Mouse (Mus musculus): Measurements from ENCODE around the gene Olfr605. TPM values are rescaled to one million over a fixed set of nuclear protein-coding genes. Genes with fewer than 3 reads are reported as not detected.
"Not testable (repeated sequence)": the region's sequence is repeated elsewhere in the genome, so short reads cannot be mapped to it uniquely, and the experiment has no call there.

Olfr605 gene
- total and polyA plus RNA-seq, 3 experiments: not detected

GRCm38 (mm10) chr7:103460590-103460989, 15.4 kb upstream of the Olfr605 start:
- H3K9ac ChIP-seq (ENCODE audit: insufficient read depth, low read depth): no peak overlapping the region
- H3K79me2 ChIP-seq (replicated peaks; ENCODE audit: control insufficient read depth, extremely low read depth, insufficient read depth, poor library complexity, severe bottlenecking): no peaks in the 10 kb centered on the region
- H3K36me3 ChIP-seq (replicated peaks in 1 of 2; ENCODE audit: control insufficient read depth in 1 of 2, insufficient read depth in 1 of 2, low read length in 1 of 2): no peaks in the 10 kb centered on the region
- no peaks in the 10 kb centered on the region for H3K27me3 ChIP-seq (replicated peaks)
- H3K4me2 ChIP-seq (ENCODE audit: insufficient read depth, low read depth, poor library complexity, severe bottlenecking): no peak overlapping the region
- no peak for DNase-seq (ENCODE audit: extremely low read depth)
- no peaks in the 10 kb centered on the region for H3K4me1 ChIP-seq (ENCODE audit: control insufficient read depth in 1 of 2, insufficient read depth in 2 of 2)
- no peaks in the 10 kb centered on the region for H3K9me3 ChIP-seq (replicated peaks; ENCODE audit: low read length)
- H3K27ac ChIP-seq (ENCODE audit: insufficient read depth, low read depth): no peak overlapping the region
- dilution Hi-C loops (cut with MboI; ENCODE audit: extremely low pct_ligation_motif_present, extremely low pct_unique_long_range_greater_than_20kb, low sequenced_read_pairs): no loop called here
- H3K4me3 ChIP-seq (replicated peaks in 1 of 3; ENCODE audit: low read depth in 2 of 3, low read length in 2 of 3, poor library complexity in 1 of 3): no peak overlapping the region
- TF ChIP-seq CTCF (conservative IDR thresholded peaks at IDR 0.05 in 1 of 2, IDR thresholded peaks at IDR 0.05 in 1 of 2; ENCODE audit: low read depth in 2 of 2, low read length in 2 of 2) (no peak), UBTF (IDR thresholded peaks at IDR 0.05; ENCODE audit: low read depth, low read length) (no peak), GABPA (IDR thresholded peaks at IDR 0.05; ENCODE audit: insufficient replicate concordance, low read depth, low read length) (no peak), TCF12 (IDR thresholded peaks at IDR 0.05; ENCODE audit: low read depth, low read length) (no peak), ZC3H11A (IDR thresholded peaks at IDR 0.05; ENCODE audit: low read depth, low read length) (no peak), SMC3 (IDR thresholded peaks at IDR 0.05; ENCODE audit: low read depth, low read length) (no peak), NELFE (IDR thresholded peaks at IDR 0.05; ENCODE audit: low read depth, low read length) (no peak), RCOR1 (conservative IDR thresholded peaks at IDR 0.05; ENCODE audit: low read depth, low read length) (no peak), JUN (IDR thresholded peaks at IDR 0.05; ENCODE audit: insufficient read depth, low read depth, low read length) (no peak), ETS1 (conservative IDR thresholded peaks at IDR 0.05; ENCODE audit: low read depth, low read length) (no peak), CHD2 (IDR thresholded peaks at IDR 0.05; ENCODE audit: low read length) (no peak), POLR2A (IDR thresholded peaks at IDR 0.05; ENCODE audit: low read depth, low read length) (no peak)
- in situ Hi-C loops (cut with MboI; ENCODE audit: low pct_ligation_motif_present, low pct_unique_long_range_greater_than_20kb, low sequenced_read_pairs): no loop called here

GRCm38 (mm10) chr7:103448746-103449145, 3.5 kb upstream of the Olfr605 start, which contains the start of gene Olfr606:
Gene Olfr606 (plus strand): TSS chr7:103449046.
- in situ Hi-C loops (cut with MboI; ENCODE audit: low pct_ligation_motif_present, low pct_unique_long_range_greater_than_20kb, low sequenced_read_pairs) (no loop called here), dilution Hi-C loops (cut with MboI; ENCODE audit: extremely low pct_ligation_motif_present, extremely low pct_unique_long_range_greater_than_20kb, low sequenced_read_pairs) (no loop called here)
- Histone ChIP-seq H3K9me3 (replicated peaks; ENCODE audit: low read length) (no peaks in the 10 kb centered on the region), H3K36me3 (replicated peaks in 1 of 2; ENCODE audit: control insufficient read depth in 1 of 2, insufficient read depth in 1 of 2, low read length in 1 of 2) (no peaks in the 10 kb centered on the region), H3K4me1 (ENCODE audit: control insufficient read depth in 1 of 2, insufficient read depth in 2 of 2) (no peaks in the 10 kb centered on the region), H3K4me2 (ENCODE audit: insufficient read depth, low read depth, poor library complexity, severe bottlenecking) (no peak within 1 kb of the TSS), H3K27me3 (replicated peaks) (no peaks in the 10 kb centered on the region), H3K79me2 (replicated peaks; ENCODE audit: control insufficient read depth, extremely low read depth, insufficient read depth, poor library complexity, severe bottlenecking) (no peaks in the 10 kb centered on the region), H3K9ac (ENCODE audit: insufficient read depth, low read depth) (no peak within 1 kb of the TSS), H3K27ac (ENCODE audit: insufficient read depth, low read depth) (no peak within 1 kb of the TSS), H3K4me3 (replicated peaks in 1 of 3; ENCODE audit: low read depth in 2 of 3, low read length in 2 of 3, poor library complexity in 1 of 3) (no peak within 1 kb of the TSS)
- TF ChIP-seq HCFC1 (IDR thresholded peaks at IDR 0.05; ENCODE audit: low read depth, low read length) (no peak), CHD2 (IDR thresholded peaks at IDR 0.05; ENCODE audit: low read length) (no peak), GABPA (IDR thresholded peaks at IDR 0.05; ENCODE audit: insufficient replicate concordance, low read depth, low read length) (no peak), MAZ (IDR thresholded peaks at IDR 0.05; ENCODE audit: low read depth, low read length) (no peak), ZC3H11A (IDR thresholded peaks at IDR 0.05; ENCODE audit: low read depth, low read length) (no peak), IRF4 (IDR thresholded peaks at IDR 0.05; ENCODE audit: low read depth, low read length) (no peak), POLR2AphosphoS2 (IDR thresholded peaks at IDR 0.05; ENCODE audit: low read depth, low read length) (no peak), ETS1 (conservative IDR thresholded peaks at IDR 0.05; ENCODE audit: low read depth, low read length) (no peak), NRF1 (IDR thresholded peaks at IDR 0.05; ENCODE audit: low read depth, low read length) (no peak), MAX (IDR thresholded peaks at IDR 0.05; ENCODE audit: low read length) (no peak), EP300 (IDR thresholded peaks at IDR 0.05; ENCODE audit: low read length) (no peak), POLR2A (IDR thresholded peaks at IDR 0.05; ENCODE audit: low read depth, low read length) (no peak)
- no peak for DNase-seq (ENCODE audit: extremely low read depth)

DNA sequence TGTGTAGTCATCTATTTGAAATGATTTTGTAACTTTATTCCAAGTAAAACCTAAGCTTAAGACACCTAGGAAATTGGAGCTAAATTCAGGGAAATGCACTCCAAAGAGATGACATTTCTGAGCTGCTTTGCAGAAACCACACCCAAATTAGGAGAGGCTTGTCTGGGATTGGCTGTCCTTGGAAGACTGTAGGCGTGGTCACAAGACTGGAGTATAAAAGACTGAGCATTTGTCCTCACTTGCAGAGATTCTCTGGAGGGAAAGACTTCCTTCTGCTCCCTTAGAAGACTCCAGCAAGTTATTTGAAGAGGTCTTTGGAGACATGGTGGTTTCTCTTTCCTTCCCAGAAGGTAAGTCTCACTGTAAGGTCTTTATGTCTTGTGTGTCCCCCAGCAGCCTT, 30.5 kb downstream of the Olfr605 start, which contains the start of gene Usp17lc:
TSS of gene Usp17lc (plus strand) at position 301 of the 400 bp plus-strand sequence.
- in situ Hi-C loops (cut with MboI; ENCODE audit: low pct_ligation_motif_present, low pct_unique_long_range_greater_than_20kb, low sequenced_read_pairs); H3K4me1 ChIP-seq (ENCODE audit: control insufficient read depth in 1 of 2, insufficient read depth in 2 of 2); H3K4me2 ChIP-seq (ENCODE audit: insufficient read depth, low read depth, poor library complexity, severe bottlenecking); H3K79me2 ChIP-seq (replicated peaks; ENCODE audit: control insufficient read depth, extremely low read depth, insufficient read depth, poor library complexity, severe bottlenecking); H3K27me3 ChIP-seq (replicated peaks); H3K9ac ChIP-seq (ENCODE audit: insufficient read depth, low read depth); DNase-seq (ENCODE audit: extremely low read depth); H3K4me3 ChIP-seq (replicated peaks in 1 of 3; ENCODE audit: low read depth in 2 of 3, low read length in 2 of 3, poor library complexity in 1 of 3); H3K36me3 ChIP-seq (replicated peaks in 1 of 2; ENCODE audit: control insufficient read depth in 1 of 2, insufficient read depth in 1 of 2, low read length in 1 of 2); H3K9me3 ChIP-seq (replicated peaks; ENCODE audit: low read length); dilution Hi-C loops (cut with MboI; ENCODE audit: extremely low pct_ligation_motif_present, extremely low pct_unique_long_range_greater_than_20kb, low sequenced_read_pairs); H3K27ac ChIP-seq (ENCODE audit: insufficient read depth, low read depth): not testable (repeated sequence)

DNA sequence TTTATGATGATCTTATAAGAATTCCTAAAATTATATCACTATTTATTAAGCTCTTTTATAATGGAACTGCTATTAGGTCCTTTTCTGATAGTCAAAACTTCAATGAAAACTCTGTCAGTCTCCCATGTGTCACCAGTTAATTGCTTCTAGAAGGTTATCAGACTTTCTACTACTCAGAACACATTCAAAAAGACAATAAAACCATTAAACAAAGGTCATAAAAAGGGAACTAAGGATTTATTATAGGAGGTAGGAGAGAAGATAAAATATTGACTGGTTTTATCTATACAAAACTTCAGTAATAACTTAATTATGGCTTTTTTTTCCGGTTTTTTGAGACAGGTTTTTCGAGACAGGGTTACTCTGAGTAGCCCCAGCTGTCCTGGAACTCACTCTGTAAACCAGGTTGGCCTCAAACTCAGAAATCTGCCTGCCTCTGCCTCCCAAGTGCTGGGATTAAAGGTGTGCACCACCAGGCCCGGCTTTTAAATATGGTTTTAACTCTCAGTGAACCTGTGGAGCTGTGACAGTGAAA, 38.7 kb downstream of the Olfr605 start:
- H3K9me3 ChIP-seq (replicated peaks; ENCODE audit: low read length); in situ Hi-C loops (cut with MboI; ENCODE audit: low pct_ligation_motif_present, low pct_unique_long_range_greater_than_20kb, low sequenced_read_pairs); H3K4me2 ChIP-seq (ENCODE audit: insufficient read depth, low read depth, poor library complexity, severe bottlenecking); H3K27ac ChIP-seq (ENCODE audit: insufficient read depth, low read depth); H3K36me3 ChIP-seq (replicated peaks in 1 of 2; ENCODE audit: control insufficient read depth in 1 of 2, insufficient read depth in 1 of 2, low read length in 1 of 2); H3K9ac ChIP-seq (ENCODE audit: insufficient read depth, low read depth); dilution Hi-C loops (cut with MboI; ENCODE audit: extremely low pct_ligation_motif_present, extremely low pct_unique_long_range_greater_than_20kb, low sequenced_read_pairs); DNase-seq (ENCODE audit: extremely low read depth); H3K4me3 ChIP-seq (replicated peaks in 1 of 3; ENCODE audit: low read depth in 2 of 3, low read length in 2 of 3, poor library complexity in 1 of 3); H3K79me2 ChIP-seq (replicated peaks; ENCODE audit: control insufficient read depth, extremely low read depth, insufficient read depth, poor library complexity, severe bottlenecking); H3K4me1 ChIP-seq (ENCODE audit: control insufficient read depth in 1 of 2, insufficient read depth in 2 of 2); H3K27me3 ChIP-seq (replicated peaks): not testable (repeated sequence)

Data from CH12.LX (cell line).